Mouse (Mus musculus) CH12.LX (cell line): Measurements from ENCODE around the gene Defb23.

Experiments
- CTCF ChIP-seq, 2 experiments: IDR thresholded peaks in 1 of 2; conservative IDR thresholded peaks in 1 of 2; 2 replicates each; pipeline ENCODE4 v1.5.1; 2011 to 2012; ENCODE audit warnings: low read depth in 2 of 2, low read length in 2 of 2, improper control_type of control experiment in 1 of 2, inconsistent platforms in 1 of 2, mild to moderate bottlenecking in 1 of 2, moderate library complexity in 1 of 2
- E2F4 ChIP-seq: IDR thresholded peaks from 2 replicates; pipeline ENCODE4 v1.6.1; 2011; ENCODE audit warnings: low read depth, low read length, improper control_type of control experiment; ENCODE audit not compliant: insufficient replicate concordance
- ELF1 ChIP-seq: IDR thresholded peaks from 2 replicates; pipeline ENCODE4 v1.6.1; 2014; ENCODE audit warnings: low read depth, mild to moderate bottlenecking, inconsistent platforms, low read length, improper control_type of control experiment
- HCFC1 ChIP-seq: IDR thresholded peaks from 2 replicates; pipeline ENCODE4 v1.6.1; 2012; ENCODE audit warnings: low read depth, mild to moderate bottlenecking, inconsistent platforms, low read length, improper control_type of control experiment
- MAZ ChIP-seq: IDR thresholded peaks from 2 replicates; pipeline ENCODE4 v1.6.1; 2012; ENCODE audit warnings: low read depth, mild to moderate bottlenecking, inconsistent platforms, low read length, improper control_type of control experiment, moderate library complexity
- NELFE ChIP-seq: IDR thresholded peaks from 2 replicates; pipeline ENCODE4 v1.6.1; 2011; ENCODE audit warnings: low read depth, low read length, improper control_type of control experiment
- PAX5 ChIP-seq: IDR thresholded peaks from 2 replicates; pipeline ENCODE4 v1.6.1; 2012; ENCODE audit warnings: low read length, inconsistent platforms, mixed read lengths
- POLR2A ChIP-seq: IDR thresholded peaks from 2 replicates; pipeline ENCODE4 v1.6.1; 2011; ENCODE audit warnings: low read depth, mild to moderate bottlenecking, improper control_type of control experiment, low read length
- SMC3 ChIP-seq: IDR thresholded peaks from 2 replicates; pipeline ENCODE4 v1.6.1; 2011; ENCODE audit warnings: low read depth, low read length, improper control_type of control experiment
- USF1 ChIP-seq: IDR thresholded peaks from 2 replicates; pipeline ENCODE4 v1.6.1; 2014; ENCODE audit warnings: low read depth, mild to moderate bottlenecking, inconsistent platforms, low read length, improper control_type of control experiment

DNA sequence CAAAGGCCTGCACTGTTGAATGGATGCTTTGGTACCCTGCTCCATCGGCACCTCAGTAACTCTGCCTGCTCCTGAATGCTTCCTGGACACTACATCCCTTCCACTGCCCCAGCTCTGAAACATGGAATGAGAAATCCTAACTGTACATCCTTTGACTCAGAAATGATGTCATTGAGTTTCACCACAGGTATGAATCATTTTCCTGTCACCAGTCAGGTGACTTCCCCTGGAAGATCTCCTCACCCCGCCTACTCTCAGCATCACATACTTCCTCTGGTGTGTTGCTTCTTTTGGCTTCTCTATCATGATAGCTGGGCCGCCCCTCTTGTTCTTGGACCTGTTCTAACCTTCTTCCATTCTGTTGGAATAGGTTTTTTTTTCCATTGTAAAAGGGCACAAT is 16.5 kb upstream of the Defb23 start:
- TF ChIP-seq E2F4 (no peak), USF1 (no peak), ELF1 (no peak), PAX5 (no peak), POLR2A (no peak), NELFE (no peak), SMC3 (no peak), MAZ (no peak), CTCF (conservative IDR thresholded peaks at IDR 0.05 in 1 of 2, IDR thresholded peaks at IDR 0.05 in 1 of 2; ENCODE audit: low read depth in 2 of 2, low read length in 2 of 2) (no peak), HCFC1 (no peak)
